Mouse (Mus musculus): ENCODE measurements around the gene Lxn.

Gene Lxn

GRCm38 (mm10) chr3:67462015-67462414, 1.7 kb downstream of the Lxn start:
- no peak for DNase-seq (ENCODE audit: low spot score in 2 of 2)

DNA sequence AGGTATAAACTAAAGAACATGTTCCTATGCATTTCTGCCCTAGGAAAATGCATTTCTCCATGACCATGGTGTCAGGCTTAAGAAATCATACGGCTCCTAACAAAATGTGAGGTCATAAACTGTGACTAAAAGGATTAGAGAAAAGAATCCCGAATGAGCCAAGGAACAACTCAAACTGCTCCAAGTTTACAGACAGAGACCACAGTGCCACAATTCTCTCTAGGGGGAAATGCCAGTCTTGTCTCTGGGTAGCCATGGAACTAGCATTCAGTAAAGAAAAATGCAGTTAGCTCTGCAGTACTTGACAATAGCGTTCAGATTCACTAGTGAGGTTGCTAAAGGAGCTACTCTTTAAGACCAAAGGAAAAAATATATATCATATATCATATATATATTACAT, 3.8 kb downstream of the Lxn start:
- DNase-seq (ENCODE audit: low spot score in 2 of 2), result no peak

GRCm38 (mm10) chr3:67450601-67451210, 13.0 kb downstream of the Lxn start:
- no peak for DNase-seq (ENCODE audit: low spot score in 2 of 2)

GRCm38 (mm10) chr3:67449660-67450059, 14.1 kb downstream of the Lxn start:
- DNase-seq (ENCODE audit: low spot score in 2 of 2), result no peak

GRCm38 (mm10) chr3:67447143-67447542, 16.6 kb downstream of the Lxn start:
- no peak for DNase-seq (ENCODE audit: low spot score in 2 of 2)

- no peak for DNase-seq (ENCODE audit: low spot score in 2 of 2)
These were observed 29.7 kb downstream of the Lxn start for GRCm38 (mm10) chr3:67434011-67434410.

- DNase-seq (ENCODE audit: low spot score in 2 of 2), result peak; percentile 78 to 91
These were observed 33.7 kb downstream of the Lxn start, which contains the start of gene Gfm1 for GRCm38 (mm10) chr3:67429999-67430380. Gene Gfm1, plus strand, starts transcription at chr3:67430096.

DNA sequence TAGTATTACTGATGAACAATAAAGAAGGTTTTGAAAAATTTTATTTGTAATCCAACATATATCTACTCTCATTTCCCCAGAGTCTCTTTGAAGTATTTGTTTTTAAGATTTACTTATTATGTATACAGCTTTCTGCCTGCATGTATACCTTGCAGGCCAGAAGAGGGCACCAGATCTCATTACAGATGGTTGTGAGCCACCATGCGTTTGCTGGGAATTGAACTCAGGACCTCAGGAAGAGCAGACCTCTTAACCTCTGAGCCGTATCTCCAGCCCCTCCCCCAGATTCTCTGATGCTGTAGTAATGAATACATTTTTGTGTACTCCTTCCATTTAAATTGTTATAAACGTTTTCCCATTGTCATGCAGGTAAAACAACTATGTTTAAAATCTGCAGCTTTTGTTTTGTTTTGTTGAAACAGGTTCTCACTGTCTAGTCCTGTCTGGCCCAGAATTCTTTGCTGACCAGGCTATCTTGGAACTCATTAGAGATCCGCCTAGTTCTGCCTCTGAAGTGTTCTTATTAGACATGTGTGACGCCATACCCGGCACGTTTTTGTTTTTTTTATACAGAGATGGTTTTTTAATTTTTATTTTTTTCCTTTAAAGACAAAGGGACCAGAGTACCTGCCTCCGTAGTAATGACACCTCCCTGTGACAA, 34.3 kb downstream of the Lxn start:
- no peak for DNase-seq (ENCODE audit: low spot score in 2 of 2)
